Mouse (Mus musculus) testis, postnatal 10 days (tissue): ENCODE measurements around the gene 4930579F01Rik.
A peak's percentile ranks its signal among the peaks of the same experiment; 100 is the strongest.
"Not testable (repeated sequence)": the region's sequence is repeated elsewhere in the genome, so short reads cannot be mapped to it uniquely, and the experiment has no call there.

ENCODE experiments used
- DNase-seq: peaks from one replicate; pipeline ENCODE4 v3.0.0; 2021; ENCODE audit warnings: low spot score

4930579F01Rik gene

DNA sequence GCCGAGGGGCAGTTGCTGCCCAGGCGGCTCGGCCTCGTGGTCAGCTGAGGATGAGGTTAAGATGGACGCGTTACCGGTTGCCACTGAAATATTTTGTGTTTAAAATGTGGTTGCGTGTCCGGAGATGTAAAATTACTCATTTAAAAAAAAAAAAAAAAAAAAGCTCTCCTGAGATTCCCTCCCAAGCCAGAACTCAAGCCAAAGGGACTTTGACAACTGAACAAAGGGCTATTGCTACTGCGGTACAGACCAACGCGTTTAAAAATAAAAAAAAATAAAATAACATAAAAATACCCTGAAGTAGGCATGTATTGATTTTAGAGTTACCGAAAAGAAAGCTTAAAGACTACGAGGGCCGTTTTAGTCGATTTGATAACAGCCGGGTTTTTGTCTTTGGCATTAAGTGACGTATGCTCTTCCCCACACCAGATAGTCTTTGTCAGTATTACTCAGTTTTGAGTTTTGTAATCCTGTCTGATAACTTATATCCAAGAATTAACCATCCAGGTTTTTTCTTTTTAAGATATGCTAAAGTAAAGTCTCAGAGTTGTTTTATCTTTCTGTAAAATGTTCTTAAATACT lies 49.5 kb downstream of the 4930579F01Rik start:
- no peak for DNase-seq

- DNase-seq, result peak; percentile 100
Measured at GRCm38 (mm10) chr3:138143315-138144059, 50.1 kb downstream of the 4930579F01Rik start, which contains the start of gene Trmt10a. Gene Trmt10a (plus strand): TSS chr3:138143448.

DNA sequence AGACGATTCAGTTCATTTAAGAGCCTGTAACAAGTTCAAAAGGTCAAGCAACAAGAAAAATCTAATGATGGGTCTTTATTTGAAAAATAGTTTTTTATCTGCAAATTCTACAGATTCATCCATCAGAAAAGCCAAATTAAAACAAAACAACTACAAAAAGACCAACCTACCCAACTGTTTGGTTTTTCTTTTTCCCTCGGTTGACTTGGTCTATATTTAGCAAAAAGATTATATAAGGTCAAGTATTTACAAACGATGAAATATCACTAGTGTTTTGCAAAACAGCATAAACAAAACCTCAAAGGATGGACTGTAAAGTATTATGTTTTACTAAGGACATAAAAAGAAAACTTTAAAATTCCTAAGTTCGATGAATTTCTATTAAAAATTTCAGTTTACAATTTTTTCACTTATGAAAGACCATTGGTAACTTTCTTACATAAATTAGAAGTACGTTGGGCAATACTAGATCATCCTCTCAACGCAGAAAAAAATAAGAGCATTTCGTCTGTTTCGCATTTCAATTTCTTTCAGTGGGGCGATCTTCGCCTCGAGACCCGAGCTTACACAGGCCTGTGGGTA lies 50.8 kb downstream of the 4930579F01Rik start:
- no peak for DNase-seq

GRCm38 (mm10) chr3:138142052-138142732 lies 51.4 kb downstream of the 4930579F01Rik start:
- DNase-seq, result no peak

- DNase-seq, result no peak
Measured at GRCm38 (mm10) chr3:138139663-138140062, 54.0 kb downstream of the 4930579F01Rik start.

DNA sequence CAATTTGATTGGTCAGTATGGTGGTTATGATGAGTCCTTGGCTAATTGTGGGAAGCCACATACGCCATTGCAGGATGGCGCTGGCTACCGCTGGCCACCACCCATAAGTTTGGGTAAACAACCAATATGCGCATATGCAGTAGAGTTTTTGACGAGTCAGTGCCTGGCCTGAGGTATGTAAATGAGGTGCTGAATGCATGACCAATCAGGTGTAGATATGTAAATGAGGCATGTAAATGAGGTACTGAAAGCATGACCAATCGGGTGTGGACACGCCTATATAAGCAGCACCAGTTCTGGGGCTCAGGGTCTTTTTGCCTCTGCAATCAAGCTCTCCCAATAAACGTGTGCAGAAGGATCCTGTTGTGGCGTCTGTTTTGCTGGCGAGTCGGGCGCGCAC lies 55.5 kb downstream of the 4930579F01Rik start:
- DNase-seq, result not testable (repeated sequence)

GRCm38 (mm10) chr3:138134528-138134927 lies 59.1 kb downstream of the 4930579F01Rik start:
- DNase-seq, result no peak

DNA sequence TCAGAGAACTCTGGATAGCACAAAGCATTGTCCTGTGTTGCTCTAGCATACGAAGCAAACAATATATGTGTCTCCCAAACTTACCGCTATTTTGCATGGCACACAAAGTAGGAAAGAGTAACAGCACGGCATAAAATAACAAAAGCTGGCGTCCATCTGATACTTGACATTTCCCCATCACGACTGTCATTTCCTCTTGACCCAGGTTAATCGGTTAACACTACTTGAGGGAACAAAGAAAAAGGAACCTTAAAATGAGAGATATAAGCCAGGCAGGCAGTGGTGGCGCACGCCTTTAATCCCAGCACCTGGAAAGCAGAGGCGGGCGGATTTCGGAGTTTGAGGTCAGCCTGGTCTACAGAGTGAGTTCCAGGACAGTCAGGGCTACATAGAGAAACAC lies 59.7 kb downstream of the 4930579F01Rik start:
- no peak for DNase-seq

- DNase-seq, result no peak
Measured at GRCm38 (mm10) chr3:138133463-138133862, 60.2 kb downstream of the 4930579F01Rik start.

DNA sequence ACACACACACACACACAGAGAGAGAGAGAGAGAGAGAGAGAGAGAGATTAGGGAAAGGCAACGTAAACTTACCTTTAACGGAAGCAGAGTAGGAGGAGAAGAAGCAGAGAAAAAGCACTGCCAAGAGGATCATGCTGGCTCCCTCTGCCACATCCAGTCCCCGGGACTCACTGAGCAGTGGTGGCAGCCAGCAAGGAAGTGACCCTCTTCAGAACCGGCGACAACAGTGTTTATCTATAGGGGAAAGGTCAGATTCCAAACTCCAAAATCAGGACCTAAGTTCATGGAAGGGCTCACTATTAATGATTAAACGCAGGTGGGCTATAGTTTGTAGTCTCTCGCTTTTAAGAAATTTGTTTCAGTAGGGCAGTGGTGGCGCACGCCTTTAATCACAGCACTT lies 62.5 kb downstream of the 4930579F01Rik start:
- no peak for DNase-seq

DNA sequence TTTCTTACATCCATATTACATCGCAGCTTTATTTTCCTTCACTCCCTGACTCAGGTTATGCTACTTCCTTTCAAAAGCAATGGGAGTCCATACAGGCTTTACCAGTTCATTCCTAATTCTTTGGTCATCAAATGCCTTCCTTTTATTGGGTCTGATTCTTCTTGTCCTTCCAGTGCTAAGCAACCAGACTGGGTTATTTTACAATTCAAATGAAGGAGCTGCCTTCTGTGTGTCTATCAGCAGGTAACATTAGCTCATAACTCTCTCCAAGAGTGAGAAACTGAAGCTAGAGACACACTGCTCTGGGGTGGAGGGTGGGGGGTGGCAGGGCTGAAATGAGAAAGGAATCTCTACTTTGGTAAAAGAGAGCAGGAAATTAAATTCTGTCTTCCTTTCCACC lies 62.9 kb downstream of the 4930579F01Rik start:
- DNase-seq, result no peak

DNA sequence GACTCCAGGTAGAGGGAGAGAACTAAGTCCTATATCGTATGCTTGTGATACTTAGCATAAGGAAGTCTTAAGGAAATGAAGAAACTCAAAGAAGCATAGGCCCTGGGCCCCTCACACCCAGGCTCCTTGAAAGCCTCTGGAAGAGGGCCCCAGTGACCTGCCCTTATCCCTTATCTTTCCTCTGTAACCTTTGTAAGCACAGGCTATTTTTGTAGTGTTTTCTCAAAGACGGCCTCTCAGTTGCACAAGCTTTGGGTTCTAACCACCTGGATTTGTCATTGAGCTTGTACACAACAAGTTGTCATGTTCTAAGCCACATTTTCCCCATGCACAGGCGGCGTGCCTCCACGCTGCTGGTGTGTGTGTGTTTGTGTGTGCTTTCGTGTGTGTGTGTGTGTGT lies 64.5 kb downstream of the 4930579F01Rik start:
- no peak for DNase-seq

- DNase-seq, result no peak
Measured at GRCm38 (mm10) chr3:138123842-138124241, 69.8 kb downstream of the 4930579F01Rik start.

GRCm38 (mm10) chr3:138121461-138121860 lies 72.2 kb downstream of the 4930579F01Rik start:
- no peak for DNase-seq

DNA sequence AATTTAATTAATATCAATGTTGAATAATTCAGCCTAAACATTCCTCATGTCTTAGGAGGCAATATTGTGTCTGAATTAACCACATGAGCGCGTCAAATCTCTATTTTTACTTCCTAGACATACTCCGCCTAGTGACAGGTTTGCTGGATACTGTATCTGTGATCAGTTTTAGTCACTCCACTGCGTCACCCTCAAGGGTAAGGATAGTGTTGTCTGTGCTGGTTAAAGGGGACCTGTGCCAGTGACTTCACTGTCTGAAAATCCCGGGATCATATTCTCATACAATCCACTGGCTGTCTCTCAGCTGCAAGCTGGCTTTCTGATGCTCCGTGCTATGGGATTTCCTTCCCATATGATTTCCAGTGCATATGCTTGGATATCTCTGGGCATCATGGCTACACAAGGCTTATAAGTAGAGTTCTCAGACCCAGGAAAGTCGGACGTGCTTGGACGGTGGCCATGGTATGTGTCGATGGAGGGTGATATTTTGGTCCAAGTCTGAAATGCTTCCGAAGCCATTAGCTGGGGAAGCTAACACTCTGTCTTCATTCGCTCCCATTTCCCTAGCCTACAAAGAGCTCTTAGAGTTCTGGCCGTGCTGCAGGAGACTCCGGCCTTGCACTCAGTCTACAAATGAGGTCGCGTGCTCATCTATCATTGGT lies 74.0 kb downstream of the 4930579F01Rik start:
- DNase-seq, result no peak

GRCm38 (mm10) chr3:138118831-138119230 lies 74.8 kb downstream of the 4930579F01Rik start:
- no peak for DNase-seq

GRCm38 (mm10) chr3:138118392-138118791 lies 75.2 kb downstream of the 4930579F01Rik start:
- no peak for DNase-seq

DNA sequence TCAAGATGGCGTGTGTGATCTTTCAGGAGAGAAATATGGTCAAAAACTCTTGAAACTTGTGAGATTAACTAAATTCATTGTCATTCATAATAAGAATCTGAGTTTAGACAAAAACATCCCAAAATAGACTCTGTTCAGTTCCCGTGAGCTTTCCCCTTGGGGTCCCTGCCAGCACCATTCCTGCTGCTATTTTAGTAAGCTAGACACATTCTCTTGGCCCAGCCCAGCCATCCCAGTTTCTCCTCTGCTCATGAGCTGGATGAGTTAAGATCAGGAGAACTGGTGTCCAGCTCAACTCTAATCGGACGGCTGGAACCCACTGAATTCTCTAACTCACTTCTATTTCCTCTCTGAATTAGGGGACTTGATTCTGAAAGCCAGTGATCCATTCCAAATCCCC lies 76.8 kb downstream of the 4930579F01Rik start:
- no peak for DNase-seq

DNA sequence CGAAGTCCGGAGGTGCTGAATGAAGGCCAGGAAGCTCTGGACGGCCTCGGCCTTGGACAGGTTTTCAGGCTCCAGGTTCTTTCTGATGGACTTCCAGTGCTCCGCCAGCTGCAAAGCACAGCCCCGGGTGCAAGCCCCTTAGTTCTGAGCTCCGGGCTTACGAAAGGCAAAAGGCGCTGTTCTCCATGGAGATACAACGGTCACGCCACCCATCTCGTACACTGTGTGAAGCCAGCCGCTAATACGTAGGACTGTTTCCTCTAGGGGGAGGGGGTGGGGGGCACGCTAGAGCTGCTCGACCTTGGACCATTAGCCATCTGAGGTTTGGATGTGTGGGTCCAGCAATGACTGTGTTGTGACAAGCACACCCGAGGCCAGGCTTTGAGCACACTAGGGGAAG lies 79.5 kb downstream of the 4930579F01Rik start:
- peak; percentile 52 for DNase-seq
